ENCODE assay signal across 21 mouse cellular contexts in the genomic region with DNA sequence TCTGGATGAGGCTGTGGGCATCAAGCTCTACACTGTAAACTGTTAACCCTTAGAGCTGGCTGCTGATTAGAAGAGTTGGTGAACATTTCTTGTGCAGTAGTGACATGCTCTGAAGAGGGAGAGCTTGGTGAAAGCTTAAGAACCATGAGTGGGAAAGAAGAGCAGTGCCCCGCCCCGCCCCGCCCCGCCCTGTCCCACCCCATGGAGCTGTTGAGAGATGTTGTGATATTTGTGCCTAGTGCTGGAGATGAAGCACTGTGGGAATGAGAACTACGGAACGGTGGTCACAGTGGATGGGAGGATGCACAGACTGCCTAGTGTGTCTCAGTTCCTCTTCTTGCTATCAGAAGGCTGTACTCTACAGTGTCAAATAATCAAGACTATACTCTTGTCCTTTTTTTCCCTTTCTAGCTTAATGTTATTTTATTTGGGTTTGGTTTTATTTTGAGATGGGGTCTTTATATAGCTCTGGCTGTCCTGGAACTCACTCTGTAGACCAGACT. TPM values are rescaled to one million over a fixed set of nuclear protein-coding genes. Genes with fewer than 3 reads are reported as not detected.
DNase-seq lines count a peak whose midpoint lies in the region; ATAC-seq and TF ChIP-seq lines count a peak whose summit lies in the region.
"Had no signal": no experiment of that assay in that cellular context is flagged by ENCODE, and none has a peak within 500 bp of the region (broad histone marks: within the 10 kb centered on the region; RNA-seq: fewer than 3 reads in every experiment).

No protein-coding gene starts in this region.

- H3K27ac ChIP-seq in liver, embryonic 12.5 days, result no peak overlapping the region
- H3K27ac ChIP-seq in liver, embryonic 11.5 days (ENCODE audit: low read depth, low read length), result no peak overlapping the region
- no peak overlapping the region for H3K27ac ChIP-seq in liver, embryonic 16.5 days (ENCODE audit: low read length)
- no peak overlapping the region for H3K27ac ChIP-seq in midbrain, postnatal 0 days (ENCODE audit: low read depth, low read length)
- H3K27ac ChIP-seq: embryonic facial prominence, embryonic 10.5 days; forebrain, embryonic 10.5 days; gastrocnemius, adult 2 months; hindbrain, embryonic 15.5 days had no signal

- peak; percentile 34 for DNase-seq in heart, adult 11 months
- DNase-seq in heart, postnatal 36 days, result no peak
- DNase-seq in liver, embryonic 11.5 days (ENCODE audit: low spot score), result no peak
- DNase-seq in midbrain, postnatal 0 days (ENCODE audit: low spot score), result no peak
- no peak for DNase-seq in urinary bladder, postnatal 4 days (ENCODE audit: low spot score in 2 of 2)
- DNase-seq: adrenal gland, postnatal 10 days; B cell, adult 2 months; cerebellum, adult 11 months; cerebellum, adult 8-10 months; cerebellum, postnatal 36 days; gastrocnemius, adult 2 months; gastrocnemius, postnatal 25 days; heart, adult 18-20 months had no signal

- no peak overlapping the region for H3K4me3 ChIP-seq in liver, embryonic 12.5 days
- H3K4me3 ChIP-seq in liver, embryonic 11.5 days (ENCODE audit: low read depth, low read length), result no peak overlapping the region
- no peak overlapping the region for H3K4me3 ChIP-seq in liver, embryonic 16.5 days (ENCODE audit: low read depth, low read length)
- no peak overlapping the region for H3K4me3 ChIP-seq in midbrain, postnatal 0 days (ENCODE audit: low read depth, low read length)
- H3K4me3 ChIP-seq: embryonic facial prominence, embryonic 10.5 days; forebrain, embryonic 10.5 days; gastrocnemius, adult 2 months; heart, embryonic 12.5 days; hindbrain, embryonic 15.5 days had no signal

- H3K9me3 ChIP-seq in liver, embryonic 12.5 days (replicated peaks), result no peaks in the 10 kb centered on the region
- H3K9me3 ChIP-seq in liver, embryonic 11.5 days (ENCODE audit: control insufficient read depth, low read length), result no peaks in the 10 kb centered on the region
- no peaks in the 10 kb centered on the region for H3K9me3 ChIP-seq in liver, embryonic 16.5 days (replicated peaks; ENCODE audit: control insufficient read depth, low read length)
- H3K9me3 ChIP-seq in midbrain, postnatal 0 days (ENCODE audit: low read length), result no peaks in the 10 kb centered on the region
- H3K9me3 ChIP-seq: embryonic facial prominence, embryonic 10.5 days; forebrain, embryonic 10.5 days; heart, embryonic 12.5 days; hindbrain, embryonic 15.5 days had no signal

- no peaks in the 10 kb centered on the region for H3K27me3 ChIP-seq in liver, embryonic 12.5 days (replicated peaks)
- H3K27me3 ChIP-seq in liver, embryonic 11.5 days (replicated peaks; ENCODE audit: control insufficient read depth, insufficient read depth, low read length), result no peaks in the 10 kb centered on the region
- H3K27me3 ChIP-seq in liver, embryonic 16.5 days (ENCODE audit: control insufficient read depth, insufficient read depth, low read depth, low read length), result no peaks in the 10 kb centered on the region
- no peaks in the 10 kb centered on the region for H3K27me3 ChIP-seq in midbrain, postnatal 0 days (ENCODE audit: insufficient read depth, low read length)
- H3K27me3 ChIP-seq: heart, embryonic 12.5 days; hindbrain, embryonic 15.5 days had no signal

- H3K4me2 ChIP-seq in liver, embryonic 12.5 days, result peak overlapping the region; percentile 31
- H3K4me2 ChIP-seq in liver, embryonic 11.5 days, result no peak overlapping the region
- H3K4me2 ChIP-seq in liver, embryonic 16.5 days (ENCODE audit: low read depth, low read length), result no peak overlapping the region
- H3K4me2 ChIP-seq in midbrain, postnatal 0 days (ENCODE audit: low read depth, low read length, poor library complexity, severe bottlenecking), result no peak overlapping the region
- H3K4me2 ChIP-seq: heart, embryonic 12.5 days; hindbrain, embryonic 15.5 days had no signal

- intact Hi-C loops in heart, postnatal 36 days (cut with DNase I), result no loop called here

- peaks cover 31% of the 10 kb centered on the region for H3K4me1 ChIP-seq in liver, embryonic 12.5 days
- peaks cover 8% of the 10 kb centered on the region for H3K4me1 ChIP-seq in liver, embryonic 11.5 days (replicated peaks; ENCODE audit: control insufficient read depth, insufficient read depth, low read length)
- H3K4me1 ChIP-seq in liver, embryonic 16.5 days (ENCODE audit: control insufficient read depth, low read depth, low read length), result peaks cover 25% of the 10 kb centered on the region
- no peaks in the 10 kb centered on the region for H3K4me1 ChIP-seq in midbrain, postnatal 0 days (ENCODE audit: insufficient read depth, low read length)
- H3K4me1 ChIP-seq: hindbrain, embryonic 15.5 days had no signal

- 62% methylated on average over 6 of the region's 6 CpGs for WGBS in liver, embryonic 12.5 days (ENCODE audit: insufficient replicate concordance)
- 85% methylated on average over 6 of the region's 6 CpGs for WGBS in liver, embryonic 11.5 days
- 72% methylated on average over 6 of the region's 6 CpGs for WGBS in liver, embryonic 16.5 days (ENCODE audit: insufficient replicate concordance)
- 96% methylated on average over 6 of the region's 6 CpGs for WGBS in midbrain, postnatal 0 days

- no peak for TF ChIP-seq CTCF in midbrain, postnatal 0 days (IDR thresholded peaks at IDR 0.05)

- H3K9ac ChIP-seq in liver, embryonic 12.5 days, result no peak overlapping the region
- H3K9ac ChIP-seq in liver, embryonic 11.5 days (ENCODE audit: low read depth, low read length), result no peak overlapping the region
- no peak overlapping the region for H3K9ac ChIP-seq in liver, embryonic 16.5 days (ENCODE audit: low read depth, low read length)
- no peak overlapping the region for H3K9ac ChIP-seq in midbrain, postnatal 0 days (replicated peaks; ENCODE audit: low read length, poor library complexity, severe bottlenecking)
- H3K9ac ChIP-seq: heart, embryonic 12.5 days; hindbrain, embryonic 15.5 days had no signal

- H3K36me3 ChIP-seq in liver, embryonic 12.5 days, result peaks cover 6% of the 10 kb centered on the region; the same call in 1 of the 2 replicates
- no peaks in the 10 kb centered on the region for H3K36me3 ChIP-seq in liver, embryonic 11.5 days (ENCODE audit: control insufficient read depth, insufficient read depth, low read length)
- peaks cover 6% of the 10 kb centered on the region; the same call in 1 of the 2 replicates for H3K36me3 ChIP-seq in liver, embryonic 16.5 days (ENCODE audit: control insufficient read depth, insufficient read depth)
- no peaks in the 10 kb centered on the region for H3K36me3 ChIP-seq in midbrain, postnatal 0 days (ENCODE audit: insufficient read depth, low read length)
- H3K36me3 ChIP-seq: embryonic facial prominence, embryonic 10.5 days; forebrain, embryonic 10.5 days; heart, embryonic 12.5 days had no signal

- peak; percentile 60 for ATAC-seq in liver, embryonic 12.5 days
- ATAC-seq in liver, embryonic 11.5 days (replicated peaks; ENCODE audit: low FRiP score), result no peak
- ATAC-seq in liver, embryonic 16.5 days (ENCODE audit: low read depth), result peak; percentile 59
- ATAC-seq in midbrain, postnatal 0 days (ENCODE audit: low FRiP score), result no peak
- ATAC-seq: CD4-positive, CD25-positive, alpha-beta regulatory T cell, adult 4 months; forebrain, embryonic 14.5 days had no signal

RNA-seq across cellular contexts. Expression of gene Abhd5, which starts 18.9 kb away (rescaled TPM):
- 10 to 100 TPM; 57.9 to 67.5 TPM for total RNA-seq in heart, postnatal 36 days (2021)
- 21.1 and 21.2 TPM in 2 replicates for polyA plus RNA-seq in liver, embryonic 12.5 days (2016; fragmentation: Nextera tagmentation; extraction: Ambion mirVana)
- polyA plus RNA-seq in liver, embryonic 11.5 days (2014; fragmentation: Nextera tagmentation; extraction: Ambion mirVana), result 22.1 and 24.2 TPM in 2 replicates
- polyA plus RNA-seq in liver, embryonic 16.5 days (2015; fragmentation: Nextera tagmentation; extraction: Ambion mirVana), result 22.7 and 23.9 TPM in 2 replicates
- total RNA-seq in midbrain, postnatal 0 days (2014; rRNA removed), result 32.7 and 52.2 TPM in 2 replicates
- 24.3 and 25.0 TPM in 2 replicates for polyA plus RNA-seq in midbrain, postnatal 0 days (2015; fragmentation: Nextera tagmentation; extraction: Ambion mirVana)

Comparison
In these comparisons a context has a peak if more than half of its experiments do, and no peak if none do; other contexts are left out.
1. ATAC-seq: peak in liver, embryonic 12.5 days (single experiment) and liver, embryonic 16.5 days (single experiment); none in liver, embryonic 11.5 days (single experiment) and midbrain, postnatal 0 days (single experiment).